Mouse (Mus musculus) limb, embryonic 11.5 days (tissue): ENCODE results near the gene Chrnb4. TPM values are rescaled to one million over a fixed set of nuclear protein-coding genes. Genes with fewer than 3 reads are reported as not detected.

Source experiments
- ATAC-seq: fragments of 200-750 bp; cut with Nextera tagmentation; 2 replicates; pipeline ENCODE4 v1.8.0; 2017; ENCODE audit warnings: low read depth; ENCODE audit not compliant: insufficient number of reproducible peaks, low FRiP score, low TSS enrichment
- DNase-seq: peaks from one replicate; pipeline ENCODE4 v3.0.0-alpha.2; 2015; ENCODE audit warnings: low spot score
- H3K27ac ChIP-seq: fragments of 300-500 bp; sonication (generic); replicated peaks from 2 replicates; pipeline ENCODE4 v1.5.1; 2014; ENCODE audit warnings: low read depth, mild to moderate bottlenecking, low read length
- H3K27me3 ChIP-seq: fragments of 300-500 bp; sonication (generic); 2 replicates; pipeline ENCODE4 v1.6.1; 2014; ENCODE audit warnings: mild to moderate bottlenecking, low read length, mixed read lengths; ENCODE audit not compliant: control insufficient read depth, insufficient read depth
- H3K36me3 ChIP-seq: fragments of 300-500 bp; sonication (generic); 2 replicates; pipeline ENCODE4 v1.6.1; 2014; ENCODE audit warnings: mild to moderate bottlenecking, low read length, moderate library complexity, mixed read lengths; ENCODE audit not compliant: control insufficient read depth, insufficient read depth
- H3K4me1 ChIP-seq: fragments of 300-500 bp; sonication (generic); 2 replicates; pipeline ENCODE4 v1.6.1; 2014; ENCODE audit warnings: low read length, mixed read lengths; ENCODE audit not compliant: control insufficient read depth, insufficient read depth
- H3K4me2 ChIP-seq: fragments of 300-500 bp; sonication (generic); 2 replicates; pipeline ENCODE4 v1.6.1; 2014; ENCODE audit warnings: low read depth, mild to moderate bottlenecking, moderate library complexity; ENCODE audit not compliant: severe bottlenecking
- H3K4me3 ChIP-seq: fragments of 300-500 bp; sonication (generic); 2 replicates; pipeline ENCODE4 v1.5.1; 2014; ENCODE audit warnings: low read depth, low read length
- H3K9ac ChIP-seq: fragments of 300-500 bp; sonication (generic); 2 replicates; pipeline ENCODE4 v1.6.1; 2014; ENCODE audit warnings: mild to moderate bottlenecking, low read length
- H3K9me3 ChIP-seq: fragments of 300-500 bp; sonication (generic); 2 replicates; pipeline ENCODE4 v1.6.1; 2016; ENCODE audit warnings: low read length; ENCODE audit not compliant: control insufficient read depth
- WGBS: fragments of 180-500 bp; shearing (Covaris S2); extraction: QIAGEN DNeasy Blood & Tissue Kit; methylation state at CpG from one replicate; pipeline ENCODE4 v1.1.7; 2014; 5-methylcytosine and 5-hydroxymethylcytosine counted together
- polyA plus RNA-seq: library from polyadenylated mRNA; unstranded; fragments of >200 nt; fragmentation: Nextera tagmentation; extraction: Ambion mirVana; gene quantifications from 2 replicates; pipeline ENCODE4 v1.2.1, GENCODE M21; 2014

Gene Chrnb4
- polyA plus RNA-seq, 1 experiment from 2014 or later, result 0.07 TPM

- no peak for DNase-seq
- no peak for ATAC-seq
- H3K27ac ChIP-seq, result no peak overlapping the region
- no peak overlapping the region for H3K4me2 ChIP-seq
- no peaks in the 10 kb centered on the region for H3K27me3 ChIP-seq
- WGBS, result 88% methylated on average over 2 of the region's 2 CpGs
- no peak overlapping the region for H3K4me3 ChIP-seq
- H3K36me3 ChIP-seq, result no peaks in the 10 kb centered on the region
- no peak overlapping the region for H3K9ac ChIP-seq
- H3K4me1 ChIP-seq, result no peaks in the 10 kb centered on the region
- H3K9me3 ChIP-seq, result no peaks in the 10 kb centered on the region
These were observed 38.9 kb downstream of the Chrnb4 start for GRCm38 (mm10) chr9:55009692-55010091.

- Histone ChIP-seq H3K9ac (no peak overlapping the region), H3K4me2 (no peak overlapping the region), H3K36me3 (no peaks in the 10 kb centered on the region), H3K27ac (no peak overlapping the region), H3K9me3 (no peaks in the 10 kb centered on the region), H3K4me1 (no peaks in the 10 kb centered on the region), H3K27me3 (no peaks in the 10 kb centered on the region), H3K4me3 (no peak overlapping the region)
- WGBS, result 82% methylated on average over 4 of the region's 4 CpGs
- no peak for DNase-seq
- ATAC-seq, result no peak
These were observed 45.0 kb downstream of the Chrnb4 start for GRCm38 (mm10) chr9:55003609-55004008.

GRCm38 (mm10) chr9:54995645-54996044 is 52.9 kb downstream of the Chrnb4 start:
- WGBS, result 81% methylated on average over 3 of the region's 3 CpGs

GRCm38 (mm10) chr9:54994381-54994780 is 54.2 kb downstream of the Chrnb4 start:
- Histone ChIP-seq H3K4me3 (no peak overlapping the region), H3K27me3 (no peaks in the 10 kb centered on the region), H3K4me1 (no peaks in the 10 kb centered on the region), H3K9ac (no peak overlapping the region), H3K36me3 (no peaks in the 10 kb centered on the region), H3K4me2 (no peak overlapping the region), H3K27ac (no peak overlapping the region), H3K9me3 (no peaks in the 10 kb centered on the region)
- WGBS, result 58% methylated on average over 3 of the region's 3 CpGs
- DNase-seq (no peak), ATAC-seq (no peak)

More at GRCm38 (mm10) chr9:54995645-54996044, 52.9 kb downstream of the Chrnb4 start:
- Histone ChIP-seq H3K27me3 (no peaks in the 10 kb centered on the region), H3K4me1 (no peaks in the 10 kb centered on the region), H3K36me3 (no peaks in the 10 kb centered on the region), H3K27ac (no peak overlapping the region), H3K9ac (no peak overlapping the region), H3K4me2 (no peak overlapping the region), H3K4me3 (no peak overlapping the region), H3K9me3 (no peaks in the 10 kb centered on the region)
- ATAC-seq (no peak), DNase-seq (no peak)

- Histone ChIP-seq H3K27me3 (no peaks in the 10 kb centered on the region), H3K9me3 (no peaks in the 10 kb centered on the region)
- ATAC-seq, result no peak
These were observed 58.2 kb downstream of the Chrnb4 start for GRCm38 (mm10) chr9:54990362-54990761.

GRCm38 (mm10) chr9:54982401-54982800 is 66.2 kb downstream of the Chrnb4 start:
- Histone ChIP-seq H3K4me2 (peak overlapping the region; percentile 82), H3K27me3 (peaks cover 9% of the 10 kb centered on the region), H3K9ac (no peak overlapping the region), H3K36me3 (no peaks in the 10 kb centered on the region), H3K9me3 (no peaks in the 10 kb centered on the region), H3K4me3 (peak overlapping the region; percentile 53; the same call in 1 of the 2 replicates), H3K4me1 (no peaks in the 10 kb centered on the region), H3K27ac (no peak overlapping the region)
- 6% methylated on average over 7 of the region's 7 CpGs for WGBS
- ATAC-seq (no peak), DNase-seq (no peak)

More at GRCm38 (mm10) chr9:54990362-54990761, 58.2 kb downstream of the Chrnb4 start:
- no peak overlapping the region for H3K4me3 ChIP-seq
- DNase-seq, result no peak
- H3K9ac ChIP-seq, result no peak overlapping the region
- 78% methylated on average over 3 of the region's 3 CpGs for WGBS
- H3K27ac ChIP-seq, result no peak overlapping the region
- no peaks in the 10 kb centered on the region for H3K36me3 ChIP-seq
- no peaks in the 10 kb centered on the region for H3K4me1 ChIP-seq
- H3K4me2 ChIP-seq, result no peak overlapping the region

- peak; percentile 89; the same call in 1 of the 2 replicates for ATAC-seq
- Histone ChIP-seq H3K27me3 (peaks cover 9% of the 10 kb centered on the region), H3K9ac (peak overlapping the region; percentile 59), H3K9me3 (no peaks in the 10 kb centered on the region), H3K4me3 (peak overlapping the region; percentile 53), H3K4me2 (peak overlapping the region; percentile 82), H3K36me3 (no peaks in the 10 kb centered on the region), H3K4me1 (no peaks in the 10 kb centered on the region), H3K27ac (no peak overlapping the region)
- DNase-seq, result peak; percentile 77
- under 1% methylated on average over 76 of the region's 85 CpGs for WGBS
These were observed 67.0 kb downstream of the Chrnb4 start for GRCm38 (mm10) chr9:54981291-54982191.

- 73% methylated on average over 8 of the region's 8 CpGs for WGBS
- no peaks in the 10 kb centered on the region for H3K4me1 ChIP-seq
- peak within 1 kb of the TSS; percentile 53 for H3K4me3 ChIP-seq
- no peaks in the 10 kb centered on the region for H3K9me3 ChIP-seq
- ATAC-seq (no peak), DNase-seq (no peak)
- H3K4me2 ChIP-seq, result peak within 1 kb of the TSS; percentile 82
- H3K27me3 ChIP-seq, result peaks cover 9% of the 10 kb centered on the region
- H3K36me3 ChIP-seq, result no peaks in the 10 kb centered on the region
- peak within 1 kb of the TSS; percentile 59 for H3K9ac ChIP-seq
- H3K27ac ChIP-seq, result no peak within 1 kb of the TSS
These were observed 67.9 kb downstream of the Chrnb4 start, which contains the start of gene Chrna5 for GRCm38 (mm10) chr9:54980674-54981073. Gene Chrna5 (plus strand): TSS chr9:54980880.
